Mouse (Mus musculus): ENCODE measurements around the gene Fmo2.

DNA sequence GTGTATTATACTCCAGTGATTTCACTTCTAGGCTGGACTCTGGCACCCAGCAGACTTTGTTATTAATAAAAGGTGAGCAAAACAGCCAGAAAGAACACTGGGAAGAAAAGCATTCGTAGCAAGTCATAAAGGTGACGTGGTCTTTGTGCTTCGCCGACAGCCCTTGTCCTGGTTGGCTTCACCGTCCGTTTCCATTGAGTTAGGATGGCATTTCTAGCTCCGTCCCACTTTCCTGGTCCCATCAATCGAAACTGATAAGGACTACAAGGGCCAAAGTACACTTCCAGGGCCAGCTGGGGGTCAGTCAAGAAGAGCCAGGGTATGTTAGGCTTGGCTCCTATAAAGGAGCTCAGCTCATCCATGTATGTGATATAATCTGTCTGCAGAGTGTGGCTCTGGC lies 18.1 kb upstream of the Fmo2 start:
- TF ChIP-seq CTCF (IDR thresholded peaks at IDR 0.05; ENCODE audit: insufficient read depth, low read depth, low read length) (no peak), POLR2A (IDR thresholded peaks at IDR 0.05; ENCODE audit: insufficient read depth, low read depth, low read length) (no peak)
